Mouse (Mus musculus) G1E (cell line): ENCODE results near the gene Pms1.

Source experiments
- CTCF ChIP-seq: IDR thresholded peaks from 2 replicates; pipeline ENCODE4 v1.5.1; 2012; ENCODE audit warnings: low read depth, low read length, inconsistent platforms, mixed read lengths
- GATA1 ChIP-seq: IDR thresholded peaks from 2 replicates; pipeline ENCODE4 v1.6.1; 2012; ENCODE audit warnings: borderline replicate concordance, low read length, inconsistent platforms, mixed read lengths

GRCm38 (mm10) chr1:53324277-53324676, 27.5 kb upstream of the Pms1 start:
- TF ChIP-seq CTCF = no peak
- TF ChIP-seq GATA1 = no peak
